Mouse (Mus musculus) midbrain, postnatal 0 days (tissue): ENCODE results near the gene Cyth2. TPM values are rescaled to one million over a fixed set of nuclear protein-coding genes. Genes with fewer than 3 reads are reported as not detected.

Source experiments
- ATAC-seq: fragments of 200-750 bp; cut with Nextera tagmentation; 2 replicates; pipeline ENCODE4 v1.8.0; 2017; ENCODE audit warnings: moderate number of reproducible peaks, mild to moderate bottlenecking, moderate TSS enrichment, moderate library complexity; ENCODE audit not compliant: low FRiP score
- DNase-seq: peaks from one replicate; pipeline ENCODE4 v3.0.0-alpha.2; 2015; ENCODE audit warnings: low spot score
- H3K27ac ChIP-seq: fragments of 300-500 bp; sonication (generic); 2 replicates; pipeline ENCODE4 v1.5.1; 2014; ENCODE audit warnings: low read depth, mild to moderate bottlenecking, low read length, mixed read lengths
- H3K27me3 ChIP-seq: fragments of 300-500 bp; sonication (generic); 2 replicates; pipeline ENCODE4 v1.6.1; 2014; ENCODE audit warnings: low read length, control low read depth, mixed read lengths; ENCODE audit not compliant: insufficient read depth
- H3K36me3 ChIP-seq: fragments of 300-500 bp; sonication (generic); 2 replicates; pipeline ENCODE4 v1.6.1; 2014; ENCODE audit warnings: low read length, control low read depth, mixed read lengths; ENCODE audit not compliant: insufficient read depth
- H3K4me1 ChIP-seq: fragments of 300-500 bp; sonication (generic); 2 replicates; pipeline ENCODE4 v1.6.1; 2014; ENCODE audit warnings: mild to moderate bottlenecking, control low read depth, antibody characterized with exemption, low read length, mixed read lengths; ENCODE audit not compliant: insufficient read depth
- H3K4me2 ChIP-seq: fragments of 300-500 bp; sonication (generic); 2 replicates; pipeline ENCODE4 v1.6.1; 2014; ENCODE audit warnings: low read depth, mild to moderate bottlenecking, low read length, mixed read lengths; ENCODE audit not compliant: poor library complexity, severe bottlenecking
- H3K4me3 ChIP-seq: fragments of 300-500 bp; sonication (generic); 2 replicates; pipeline ENCODE4 v1.5.1; 2014; ENCODE audit warnings: low read depth, mild to moderate bottlenecking, low read length, moderate library complexity
- H3K9ac ChIP-seq: fragments of 300-500 bp; sonication (generic); replicated peaks from 2 replicates; pipeline ENCODE4 v1.6.1; 2014; ENCODE audit warnings: mild to moderate bottlenecking, low read length, moderate library complexity, mixed read lengths; ENCODE audit not compliant: poor library complexity, severe bottlenecking
- H3K9me3 ChIP-seq: fragments of 300-500 bp; sonication (generic); 2 replicates; pipeline ENCODE4 v1.6.1; 2016; ENCODE audit warnings: low read length, control low read depth
- CTCF ChIP-seq: IDR thresholded peaks from 2 replicates; pipeline ENCODE4 v1.5.1; 2016; ENCODE audit warnings: antibody characterized with exemption, mild to moderate bottlenecking
- WGBS: fragments of 180-500 bp; shearing (Covaris S2); extraction: QIAGEN DNeasy Blood & Tissue Kit; methylation state at CpG from one replicate; pipeline ENCODE4 v1.1.7; 2014; 5-methylcytosine and 5-hydroxymethylcytosine counted together
- polyA plus RNA-seq: library from polyadenylated mRNA; unstranded; fragments of >200 nt; fragmentation: Nextera tagmentation; extraction: Ambion mirVana; gene quantifications from 2 replicates; pipeline ENCODE4 v1.2.1, GENCODE M21; 2015
- total RNA-seq: library from RNA; depleted of rRNA; stranded (reverse); fragments of >200 nt; gene quantifications from 2 replicates; pipeline ENCODE4 v1.2.3, GENCODE M21; 2014

Cyth2 gene
- total and polyA plus RNA-seq, 2 experiments from 2014 or later, result 210 to 236 TPM

DNA sequence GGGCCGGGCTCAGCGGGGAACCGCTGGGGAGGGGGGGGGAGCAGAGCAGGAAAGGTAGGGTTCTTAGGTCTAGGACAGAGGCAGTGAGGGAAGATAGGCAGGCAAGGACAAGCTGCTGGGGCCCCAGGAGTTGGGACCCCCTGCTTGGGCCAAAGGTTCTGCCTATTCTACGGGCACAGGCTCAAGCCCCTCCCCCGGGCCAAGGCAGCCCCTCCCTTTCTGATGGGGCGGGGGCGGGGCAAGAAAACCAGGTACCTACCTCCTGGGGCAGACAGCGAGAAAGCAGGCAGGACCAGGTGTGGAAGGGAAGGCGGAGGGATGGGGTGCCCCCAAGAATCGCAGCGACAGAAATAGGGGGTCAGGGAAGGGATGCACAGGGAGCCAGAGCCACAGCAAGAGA lies 5.9 kb downstream of the Cyth2 start:
- no peak; the same call in 1 of the 2 replicates for ATAC-seq
- WGBS, result 50% methylated on average over 4 of the region's 11 CpGs

DNA sequence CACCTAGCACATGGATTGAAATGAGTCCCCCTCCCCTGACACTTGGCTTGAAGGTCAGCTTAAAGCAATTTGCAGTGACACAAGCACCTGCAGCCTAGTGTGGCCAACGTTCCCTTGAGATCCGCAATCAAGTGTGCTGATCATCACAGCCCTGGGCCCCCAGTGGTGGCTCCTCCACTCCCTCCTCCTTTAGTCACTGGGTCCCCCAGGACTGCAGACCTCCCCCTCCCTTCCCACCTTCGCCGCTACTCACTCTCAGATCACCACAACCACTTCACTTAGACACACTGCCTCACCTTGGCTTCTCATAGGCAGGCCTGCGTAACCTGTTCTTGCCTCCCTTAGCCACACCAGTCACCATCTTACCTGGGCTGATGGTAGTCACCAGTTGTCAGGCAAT lies 8.4 kb downstream of the Cyth2 start:
- peaks cover 78% of the 10 kb centered on the region for H3K36me3 ChIP-seq
- ATAC-seq (no peak), DNase-seq (no peak)
- 0 out of 2 replicates have a peak overlapping the region, but pooled peaks have one; percentile 51 for H3K27ac ChIP-seq
- H3K4me1 ChIP-seq, result no peaks in the 10 kb centered on the region
- no peak overlapping the region for H3K4me2 ChIP-seq
- 64% methylated on average over 5 of the region's 5 CpGs for WGBS
- no peak for TF ChIP-seq CTCF
- no peaks in the 10 kb centered on the region for H3K9me3 ChIP-seq
- no peak overlapping the region for H3K9ac ChIP-seq
- H3K4me3 ChIP-seq, result no peak overlapping the region
- no peaks in the 10 kb centered on the region for H3K27me3 ChIP-seq

More for the DNA sequence above, 5.9 kb downstream of the Cyth2 start:
- H3K27ac ChIP-seq, result peak overlapping the region; percentile 32; the same call in 1 of the 2 replicates
- peaks cover 6% of the 10 kb centered on the region; the same call in 1 of the 2 replicates for H3K4me1 ChIP-seq
- no peak overlapping the region for H3K9ac ChIP-seq
- H3K4me3 ChIP-seq, result no peak overlapping the region
- no peak for TF ChIP-seq CTCF
- H3K36me3 ChIP-seq, result peaks cover 74% of the 10 kb centered on the region
- H3K27me3 ChIP-seq, result no peaks in the 10 kb centered on the region
- no peak for DNase-seq
- no peaks in the 10 kb centered on the region for H3K9me3 ChIP-seq
- H3K4me2 ChIP-seq, result no peak overlapping the region

DNA sequence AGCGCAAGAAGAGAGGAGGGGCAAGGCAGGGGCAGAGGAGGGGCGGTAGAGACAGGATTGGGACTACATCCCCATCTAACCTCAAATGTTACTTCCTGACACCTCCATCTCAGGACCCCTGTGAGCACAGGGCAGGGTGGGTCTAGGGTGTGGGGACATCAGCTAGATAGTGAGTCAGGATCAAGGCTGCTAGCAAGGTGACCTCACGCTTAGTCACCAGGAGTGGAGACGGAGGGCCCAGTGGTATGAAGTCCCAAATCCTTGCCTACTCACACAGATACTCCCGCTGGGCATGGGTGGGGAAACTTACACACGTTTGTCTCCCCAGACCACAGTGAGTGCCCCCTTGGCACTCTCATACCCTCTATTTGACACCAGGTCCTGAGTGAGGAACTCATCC lies 11.8 kb downstream of the Cyth2 start:
- Histone ChIP-seq H3K9ac (no peak overlapping the region), H3K4me2 (no peak overlapping the region), H3K27me3 (no peaks in the 10 kb centered on the region), H3K27ac (no peak overlapping the region), H3K36me3 (peaks cover 53% of the 10 kb centered on the region), H3K4me1 (no peaks in the 10 kb centered on the region), H3K9me3 (no peaks in the 10 kb centered on the region), H3K4me3 (no peak overlapping the region)
- 95% methylated on average over 6 of the region's 6 CpGs for WGBS
- ATAC-seq (no peak), DNase-seq (no peak)
- no peak for TF ChIP-seq CTCF

DNA sequence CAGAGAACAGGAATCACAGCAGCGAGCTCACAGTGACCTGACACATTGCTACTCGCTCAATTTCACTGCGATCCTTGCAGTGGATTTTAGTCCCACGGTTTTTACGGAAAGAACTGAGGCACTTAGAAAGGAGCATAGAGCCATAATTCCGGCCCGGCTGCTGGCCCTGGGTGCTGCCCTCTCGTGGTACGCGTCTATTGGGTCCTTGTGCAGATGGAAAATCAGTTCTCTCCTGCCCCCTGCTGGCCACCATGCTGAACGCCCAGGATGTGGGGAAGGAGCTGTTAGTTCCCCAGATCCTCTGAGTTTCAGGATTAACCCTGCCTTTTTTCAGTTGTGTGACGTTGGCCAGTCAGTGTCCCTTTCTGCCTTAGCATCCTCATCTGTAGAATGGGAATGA lies 13.0 kb downstream of the Cyth2 start:
- ATAC-seq (peak; percentile 60), DNase-seq (peak; percentile 94)
- 2% methylated on average over 12 of the region's 12 CpGs for WGBS
- Histone ChIP-seq H3K4me2 (no peak overlapping the region), H3K27me3 (no peaks in the 10 kb centered on the region), H3K4me3 (no peak overlapping the region), H3K27ac (peak overlapping the region; percentile 52), H3K9me3 (no peaks in the 10 kb centered on the region), H3K9ac (no peak overlapping the region), H3K4me1 (no peaks in the 10 kb centered on the region), H3K36me3 (peaks cover 44% of the 10 kb centered on the region)
- peak; percentile 100 for TF ChIP-seq CTCF

DNA sequence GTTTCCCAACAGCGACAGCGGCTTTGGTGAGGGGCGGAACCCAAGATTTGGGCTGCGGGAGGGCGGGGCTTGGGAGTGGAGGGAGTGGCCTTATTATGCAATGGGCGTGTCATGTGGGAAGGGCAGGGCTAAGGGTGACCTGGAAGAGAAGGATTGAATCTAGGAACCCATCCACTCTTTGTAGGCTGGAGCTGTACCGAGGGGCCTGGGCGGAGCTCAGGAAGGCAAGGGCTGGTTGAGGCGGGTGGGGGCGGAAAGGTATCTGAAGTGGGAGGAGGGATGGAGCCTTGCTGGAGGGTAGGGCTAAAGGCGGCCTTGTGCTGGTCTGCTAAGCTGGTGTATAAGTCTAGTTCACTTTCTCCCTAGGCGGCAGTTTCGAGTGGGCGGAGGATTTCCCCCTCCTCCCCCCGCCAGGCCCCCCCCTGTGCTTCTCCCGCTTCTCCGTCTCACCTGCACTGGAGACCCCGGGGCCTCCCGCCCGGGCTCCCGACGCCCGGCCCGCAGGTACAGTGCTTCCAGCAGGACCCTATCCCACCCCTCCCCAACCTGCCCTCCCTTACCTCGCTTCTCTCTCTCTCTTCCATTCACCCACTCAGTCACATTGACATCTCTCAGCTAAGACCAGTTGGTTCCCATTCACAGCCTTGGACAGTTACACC lies 13.7 kb downstream of the Cyth2 start:
- no peak for TF ChIP-seq CTCF
- H3K4me2 ChIP-seq, result no peak overlapping the region
- H3K27ac ChIP-seq, result peak overlapping the region; percentile 52
- ATAC-seq, result no peak
- WGBS, result 32% methylated on average over 21 of the region's 25 CpGs
- no peak for DNase-seq
- H3K4me3 ChIP-seq, result no peak overlapping the region
- no peaks in the 10 kb centered on the region for H3K27me3 ChIP-seq
- no peak overlapping the region for H3K9ac ChIP-seq
- peaks cover 43% of the 10 kb centered on the region for H3K36me3 ChIP-seq
- no peaks in the 10 kb centered on the region for H3K9me3 ChIP-seq
- H3K4me1 ChIP-seq, result no peaks in the 10 kb centered on the region

DNA sequence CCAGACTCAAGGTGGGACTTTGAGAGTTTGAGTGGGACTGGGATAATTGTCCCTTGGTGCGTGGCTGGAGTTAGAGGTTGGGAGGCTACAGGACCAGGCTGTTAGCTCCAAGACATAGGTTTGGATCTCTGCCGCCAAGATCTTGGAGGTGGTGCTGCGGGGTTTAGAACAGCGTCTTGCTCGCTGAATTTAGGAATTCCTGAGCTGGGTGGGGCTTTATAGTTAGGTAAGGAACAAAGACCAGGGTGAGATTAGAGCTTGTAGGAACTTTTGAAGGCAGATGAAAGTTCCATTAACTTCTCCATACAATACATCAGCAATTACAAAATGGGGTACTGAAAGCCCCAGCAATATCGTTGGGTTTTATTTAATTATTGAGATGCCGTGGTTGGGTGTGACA lies 14.4 kb downstream of the Cyth2 start:
- no peak for DNase-seq
- peaks cover 50% of the 10 kb centered on the region for H3K36me3 ChIP-seq
- 0 out of 2 replicates have a peak overlapping the region, but pooled peaks have one; percentile 52 for H3K27ac ChIP-seq
- 49% methylated on average over 7 of the region's 7 CpGs for WGBS
- H3K4me1 ChIP-seq, result no peaks in the 10 kb centered on the region
- no peak for ATAC-seq
- no peak overlapping the region for H3K4me2 ChIP-seq
- H3K27me3 ChIP-seq, result no peaks in the 10 kb centered on the region
- H3K9ac ChIP-seq, result no peak overlapping the region
- H3K4me3 ChIP-seq, result no peak overlapping the region
- no peaks in the 10 kb centered on the region for H3K9me3 ChIP-seq
- TF ChIP-seq CTCF, result no peak
